Mouse (Mus musculus) small intestine, adult 2 months (tissue): ENCODE data around the gene Nudt3.

Experiments used
- CTCF ChIP-seq: fragments of 200-500 bp; IDR thresholded peaks from 2 replicates; pipeline ENCODE4 v1.5.1; 2012; ENCODE audit warnings: low read depth, mild to moderate bottlenecking, control low read depth, inconsistent platforms, low read length, moderate library complexity, mixed read lengths; ENCODE audit not compliant: insufficient replicate concordance, insufficient read length; ENCODE audit errors: extremely low read depth
- POLR2A ChIP-seq: fragments of 200-500 bp; IDR thresholded peaks from 2 replicates; pipeline ENCODE4 v1.6.1; 2012; ENCODE audit warnings: low read depth, mild to moderate bottlenecking, control low read depth, inconsistent platforms, low read length, moderate library complexity

GRCm38 (mm10) chr17:27564391-27565162 lies 58.7 kb downstream of the Nudt3 start:
- TF ChIP-seq POLR2A (no peak), CTCF (0 out of 2 replicates have a peak, but pooled peaks have one; percentile 14)
